Mouse (Mus musculus): ENCODE data around the gene Hlcs. TPM values are rescaled to one million over a fixed set of nuclear protein-coding genes. Genes with fewer than 3 reads are reported as not detected.

Gene Hlcs
- total RNA-seq, 1 experiment from 2014 or later = 11.6 TPM

DNA sequence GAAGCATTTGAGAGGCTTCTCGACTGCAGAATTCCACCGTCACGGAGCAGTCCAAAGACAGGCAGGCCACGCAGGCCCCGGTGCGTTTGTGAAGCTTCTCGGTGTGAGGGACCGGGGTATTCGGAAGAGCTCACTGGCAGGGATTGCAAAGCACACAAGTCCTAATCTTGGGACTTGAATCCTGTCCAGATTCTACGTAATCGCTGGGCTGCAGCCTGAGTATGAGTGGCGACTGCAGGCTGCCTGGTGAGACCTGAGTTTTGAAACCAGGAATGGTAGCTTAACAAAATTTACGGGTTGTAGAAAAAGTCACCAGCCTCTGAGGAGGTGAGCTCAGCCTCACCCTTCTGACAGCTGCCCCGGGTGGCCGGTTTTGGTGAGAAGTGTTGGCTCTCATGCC, 64.7 kb downstream of the Hlcs start:
- no peak for DNase-seq

- no peak for DNase-seq
Observed at GRCm38 (mm10) chr16:94246976-94247375, 66.4 kb downstream of the Hlcs start.

DNA sequence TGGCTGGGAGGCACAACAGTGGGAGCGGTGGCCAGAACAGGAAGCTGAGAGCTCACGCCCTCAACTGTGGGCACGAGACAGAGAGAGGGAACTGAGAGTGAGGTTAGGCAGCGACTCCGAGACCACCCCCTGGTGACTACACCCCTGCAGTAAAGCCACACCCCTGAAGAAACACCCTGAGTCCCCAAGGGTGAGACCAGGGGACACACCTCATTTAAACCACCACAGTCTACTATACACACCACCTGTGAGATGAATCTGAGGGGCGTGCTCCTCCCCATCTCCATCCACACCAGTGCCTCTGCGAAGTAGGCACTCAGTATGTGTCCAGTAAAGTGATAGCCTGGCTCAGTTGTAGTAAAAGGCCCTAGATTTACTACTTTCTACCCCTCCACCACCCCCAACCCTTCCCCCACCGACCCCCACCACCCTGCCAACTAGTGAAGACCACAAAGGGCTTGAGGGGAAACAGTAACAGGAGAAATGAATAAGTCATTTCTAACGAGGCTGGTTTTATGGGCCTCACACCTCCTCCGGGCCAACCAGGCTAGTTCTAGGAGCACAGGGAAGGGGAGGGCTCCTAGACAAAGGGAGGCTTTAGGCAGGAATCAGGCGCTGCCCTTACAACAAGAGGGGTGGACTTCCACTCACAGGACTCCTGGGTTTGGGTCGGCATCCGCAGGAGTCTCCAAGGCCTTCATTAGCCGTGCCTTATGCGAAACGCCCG, 67.2 kb downstream of the Hlcs start:
- DNase-seq = no peak

DNA sequence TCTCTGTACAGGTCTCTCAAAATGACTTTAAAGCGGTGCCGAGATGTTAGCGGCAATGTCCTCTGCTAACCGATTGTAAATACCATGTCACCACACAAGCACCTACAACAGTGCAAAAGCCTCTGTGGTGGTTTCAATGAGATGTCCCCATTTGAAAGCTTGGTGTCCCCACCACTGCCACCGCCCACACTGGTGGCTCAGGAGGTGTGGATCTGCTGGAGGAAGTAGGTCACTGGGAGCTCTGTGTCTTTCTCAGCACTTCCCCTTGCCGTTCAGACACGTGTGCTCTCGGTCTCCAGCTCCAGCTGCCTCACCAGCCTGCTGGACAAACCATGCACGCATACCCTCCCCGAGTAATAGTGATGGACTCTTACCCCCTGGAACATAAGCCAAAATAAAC, 72.2 kb downstream of the Hlcs start:
- DNase-seq = no peak

DNA sequence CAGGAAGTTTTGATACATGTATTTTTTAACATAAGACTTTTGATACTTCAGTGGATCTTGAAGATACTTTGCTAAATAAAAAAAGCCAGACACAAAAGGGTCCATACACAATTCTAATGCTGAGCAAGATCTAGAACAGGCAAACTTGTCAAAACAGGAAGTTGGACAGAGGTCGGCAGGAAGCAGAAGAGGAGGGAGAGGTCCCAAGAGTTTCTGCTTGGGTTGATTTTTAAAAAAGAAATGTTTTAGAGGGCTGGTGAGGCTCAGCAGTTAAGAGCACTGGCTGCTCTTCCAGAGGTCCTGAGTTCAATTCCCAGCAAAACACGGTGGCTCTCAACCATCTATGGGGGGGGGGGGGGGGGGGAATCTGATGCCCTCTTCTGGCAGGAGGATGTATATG, 73.2 kb downstream of the Hlcs start:
- no peak for DNase-seq

DNA sequence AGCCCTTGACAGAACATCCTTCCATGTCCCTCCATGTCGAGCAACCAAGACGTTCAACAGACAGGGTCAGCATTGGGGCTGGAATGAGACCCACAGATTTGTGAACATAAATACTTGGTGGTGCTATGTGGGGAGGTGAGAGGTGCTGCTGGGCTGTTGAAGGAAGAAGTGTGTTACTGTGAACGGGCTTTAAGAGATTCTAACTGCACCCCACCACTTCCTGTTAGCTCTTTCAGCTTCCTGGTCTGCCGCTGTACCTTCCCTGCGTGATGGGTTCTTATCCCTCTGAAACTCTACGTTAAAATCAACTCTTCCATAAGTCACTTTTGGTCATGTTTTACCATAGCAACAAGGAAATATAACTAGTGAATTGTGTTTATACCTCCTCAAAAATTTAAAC, 73.8 kb downstream of the Hlcs start:
- DNase-seq = no peak

DNA sequence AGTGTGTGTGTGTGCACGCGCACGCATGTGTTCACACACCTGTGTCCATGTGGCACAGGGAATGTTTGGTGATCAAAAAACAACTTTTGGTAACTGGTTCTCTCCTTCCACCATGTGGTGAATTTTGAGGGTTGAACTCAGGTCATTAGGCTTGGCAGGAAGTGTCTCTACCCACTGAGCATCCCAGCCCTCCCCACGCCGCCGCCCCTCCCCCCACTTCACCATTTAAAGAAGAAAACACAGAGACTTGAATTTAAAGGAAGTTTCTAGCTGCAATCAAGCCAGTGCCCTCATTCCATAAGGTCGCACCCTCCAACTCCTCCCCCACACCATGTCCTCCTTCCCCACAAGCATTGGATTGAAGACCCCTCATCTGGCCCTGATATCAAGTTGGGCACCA, 74.2 kb downstream of the Hlcs start:
- DNase-seq = no peak

DNA sequence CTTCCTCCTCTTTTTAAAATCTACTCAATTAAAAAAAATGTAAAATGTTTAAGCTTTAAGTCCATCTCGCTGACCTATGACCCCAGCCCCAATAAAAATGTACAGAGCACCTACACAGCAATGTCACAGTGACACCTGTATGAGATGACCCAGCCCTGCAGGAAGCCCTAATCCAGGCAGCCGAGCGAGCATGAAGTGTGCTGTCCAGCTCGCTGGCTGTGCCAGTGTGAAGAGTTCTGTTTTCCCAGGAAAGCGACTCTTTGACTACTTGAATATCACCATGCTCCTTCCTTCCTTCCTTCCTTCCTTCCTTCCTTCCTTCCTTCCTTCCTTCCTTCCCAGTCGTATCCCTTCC, 76.3 kb downstream of the Hlcs start:
- no peak for DNase-seq

- DNase-seq = peak; percentile 55
Observed at GRCm38 (mm10) chr16:94236226-94237129, 76.9 kb downstream of the Hlcs start.

DNA sequence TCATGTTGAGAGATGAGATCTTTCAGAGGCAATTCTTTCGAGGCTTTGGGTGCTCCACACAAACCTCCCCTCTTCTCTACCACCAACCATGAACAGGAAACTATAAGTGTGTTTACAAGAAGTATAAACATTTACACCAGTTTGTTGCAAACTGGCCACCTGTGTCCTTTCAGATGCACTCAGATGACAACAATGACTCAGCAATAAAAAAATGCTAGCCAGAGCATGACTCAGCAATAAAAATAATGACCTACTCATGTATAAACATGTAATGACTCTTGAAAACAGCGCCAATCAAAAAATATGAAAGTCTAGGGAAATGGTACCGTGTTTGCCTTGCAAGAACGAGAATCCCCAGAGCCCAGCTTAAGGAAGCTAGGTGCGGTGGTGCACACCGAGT, 77.7 kb downstream of the Hlcs start:
- DNase-seq = no peak

GRCm38 (mm10) chr16:94234202-94234601, 79.2 kb downstream of the Hlcs start:
- no peak for DNase-seq

- DNase-seq = no peak
Observed at GRCm38 (mm10) chr16:94230909-94231575, 82.3 kb downstream of the Hlcs start.

DNA sequence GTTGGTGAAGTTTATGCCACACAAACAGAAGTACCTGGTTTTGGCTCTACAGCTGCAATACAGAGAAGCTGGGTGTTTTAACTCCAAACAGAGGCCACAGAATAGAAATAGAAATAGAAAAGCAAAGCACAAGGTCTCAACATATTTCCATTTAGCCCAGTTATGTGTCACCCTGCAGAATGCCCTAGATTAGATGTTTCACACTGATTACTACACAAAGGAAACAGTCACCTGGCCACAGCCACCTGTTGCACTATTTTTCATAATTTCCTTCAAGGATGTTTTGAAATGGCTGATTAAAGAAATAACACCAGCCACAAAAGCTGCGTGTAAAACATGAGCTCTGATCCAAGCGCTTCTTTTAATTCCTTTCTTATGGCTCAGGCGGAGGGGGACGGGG, 82.9 kb downstream of the Hlcs start:
- no peak for DNase-seq

DNA sequence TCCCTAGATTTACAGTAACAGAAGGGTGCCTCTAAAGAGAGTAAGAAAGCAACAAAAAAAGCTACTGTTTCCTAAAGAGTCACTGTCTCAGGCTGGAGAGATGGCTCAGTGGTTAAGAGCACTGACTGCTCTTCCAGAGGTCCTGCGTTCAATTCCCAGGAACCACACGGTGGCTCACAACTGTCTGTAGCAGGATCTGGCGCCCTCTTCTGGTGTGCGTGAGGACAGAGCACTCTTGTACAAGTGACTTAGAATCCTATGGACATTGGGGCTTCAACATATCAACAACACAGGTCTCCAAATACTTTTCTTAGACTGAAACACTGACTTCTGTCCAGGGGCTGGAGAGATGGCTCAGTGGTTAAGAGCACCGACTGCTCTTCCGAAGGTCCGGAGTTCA, 83.5 kb downstream of the Hlcs start:
- no peak for DNase-seq

DNA sequence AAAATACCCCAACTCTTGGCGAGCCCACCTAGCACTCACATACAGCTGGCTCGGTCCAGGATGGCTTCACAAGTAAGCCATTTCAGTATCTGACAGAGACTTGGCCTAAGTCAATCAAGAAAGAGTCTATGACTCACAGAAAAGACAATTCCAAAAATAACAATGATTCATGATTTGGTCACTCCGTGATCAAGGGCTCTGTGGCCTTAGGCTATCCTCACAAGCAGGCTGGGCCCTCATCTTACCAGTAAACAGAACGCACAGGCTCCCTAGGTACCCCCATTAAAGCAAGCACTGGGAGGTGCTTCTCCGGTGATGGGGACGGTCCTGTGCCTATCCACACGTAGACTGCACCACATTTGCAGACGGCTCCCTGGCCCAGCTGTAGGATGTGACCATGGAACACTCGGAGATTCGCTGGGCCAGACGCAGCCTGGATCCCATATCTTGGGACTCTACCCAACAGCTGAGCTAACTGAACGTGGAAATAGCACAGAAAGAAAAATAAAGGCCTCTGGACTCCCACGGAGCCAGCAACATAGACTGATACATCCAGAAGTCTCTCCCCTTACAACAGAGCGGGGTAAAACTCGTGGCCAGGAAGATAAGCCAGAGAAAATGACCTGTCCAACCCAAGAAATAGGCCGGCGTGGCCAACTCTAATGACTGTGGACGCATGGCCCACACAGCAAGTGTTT, 84.4 kb downstream of the Hlcs start:
- peak; percentile 25 for DNase-seq

DNA sequence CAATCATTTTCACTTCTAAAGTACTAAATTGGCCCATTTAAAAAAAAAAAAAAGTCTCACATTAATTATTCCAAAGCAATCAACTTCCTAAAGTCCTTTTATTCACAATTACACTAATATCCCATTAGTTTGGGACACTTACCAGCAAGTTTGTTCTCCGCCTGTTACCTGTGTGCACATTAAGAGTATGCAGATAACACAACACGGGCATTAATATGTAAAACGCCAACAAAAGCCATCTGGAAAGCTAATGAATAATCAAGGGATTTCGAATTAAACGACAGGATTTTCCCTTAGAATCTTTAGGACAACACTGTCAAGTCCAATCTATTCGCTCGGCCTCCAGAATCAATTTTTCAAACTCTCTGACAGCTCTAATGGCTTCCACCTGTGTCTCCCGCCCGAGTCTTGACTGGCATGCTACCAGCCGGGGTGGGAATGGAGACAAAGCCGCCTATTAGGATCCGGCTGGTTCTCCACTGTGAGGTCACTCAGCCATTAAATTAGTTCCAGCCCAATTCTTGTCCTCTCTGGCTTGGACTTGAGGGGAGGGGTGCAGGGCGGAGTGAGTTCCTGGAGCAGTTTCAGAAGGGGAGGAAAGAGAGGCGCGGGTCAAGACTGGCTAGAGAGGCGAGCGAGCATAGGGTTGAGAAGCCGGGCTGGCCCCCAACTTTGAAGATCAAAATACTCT, 85.9 kb downstream of the Hlcs start:
- DNase-seq = peak; percentile 17

DNA sequence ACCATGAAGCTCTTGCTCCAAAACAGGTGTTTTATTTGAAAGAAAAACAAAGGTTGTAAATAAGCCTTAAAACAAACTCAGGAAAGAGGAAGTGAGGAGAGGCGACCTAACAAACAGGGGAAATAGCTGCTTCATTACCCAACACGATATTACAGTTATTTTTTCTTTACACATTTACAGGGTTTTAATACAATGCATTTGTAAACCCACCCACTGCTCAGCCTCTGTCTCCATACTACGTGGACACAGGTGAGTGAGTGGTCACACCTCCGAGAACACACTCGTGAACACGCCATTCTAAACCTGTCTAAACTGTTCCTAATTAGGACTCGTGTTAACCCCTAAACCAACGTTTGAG, 90.0 kb downstream of the Hlcs start:
- no peak for DNase-seq

GRCm38 (mm10) chr16:94222646-94223362, 90.6 kb downstream of the Hlcs start:
- DNase-seq = no peak

DNA sequence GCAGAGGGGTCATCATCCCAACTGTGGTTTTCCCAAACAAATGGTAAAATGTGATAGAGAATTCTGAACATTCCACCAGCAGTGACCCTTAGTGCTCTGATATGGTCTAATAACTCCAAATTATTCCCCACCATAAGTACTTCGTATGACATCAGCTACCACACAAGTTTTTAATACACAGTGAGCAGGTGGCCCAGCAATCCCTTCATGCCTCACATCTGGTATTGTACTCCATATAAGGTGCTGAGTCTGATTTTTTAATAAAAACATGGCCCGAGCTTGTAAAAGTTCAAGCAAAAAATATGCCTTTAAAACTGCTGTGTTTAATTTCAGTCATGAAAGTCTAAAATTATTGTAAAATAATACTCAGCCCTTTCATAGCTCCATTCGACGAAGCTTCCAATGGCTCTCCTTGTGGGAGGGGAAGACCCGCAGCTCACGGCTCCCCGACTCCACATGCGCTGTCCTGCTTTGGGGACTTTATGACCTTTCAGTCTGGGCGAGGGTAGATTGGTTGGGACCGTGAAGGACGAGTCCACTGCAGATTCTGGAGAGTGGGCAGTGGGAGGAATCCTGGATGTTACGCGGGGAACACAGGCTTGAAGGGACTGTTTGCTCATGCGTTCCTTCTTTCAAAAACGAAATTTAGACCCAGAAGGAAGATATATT, 102.5 kb downstream of the Hlcs start:
- no peak for DNase-seq

GRCm38 (mm10) chr16:94209626-94210025, 103.7 kb downstream of the Hlcs start:
- DNase-seq = no peak

DNA sequence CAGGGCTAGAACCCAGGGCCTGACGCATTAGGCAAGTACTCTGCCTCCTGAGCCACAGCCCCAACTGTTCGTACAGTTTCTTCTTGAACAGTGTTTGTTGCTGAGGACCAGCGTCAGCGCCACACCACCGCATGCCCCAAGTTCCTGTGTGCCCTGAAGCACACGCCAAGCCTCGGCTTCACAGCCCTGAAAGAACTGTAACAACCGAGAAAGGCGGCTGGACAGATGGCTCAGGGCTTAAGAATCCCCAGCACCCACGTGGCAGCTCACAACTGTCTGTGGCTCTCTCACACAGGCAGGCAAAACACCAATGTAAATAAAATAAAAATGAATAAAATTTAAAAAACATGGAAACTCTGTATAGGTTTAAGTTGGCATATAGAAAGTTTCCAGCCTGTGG, 104.5 kb downstream of the Hlcs start:
- DNase-seq = no peak

Data from adrenal gland, postnatal 14 days (tissue).